Mouse (Mus musculus): ENCODE results near the gene Nlk. TPM values are rescaled to one million over a fixed set of nuclear protein-coding genes. Genes with fewer than 3 reads are reported as not detected.

Gene Nlk
- polyA plus RNA-seq, 1 experiment = 18.4 TPM

- no peaks in the 10 kb centered on the region for H3K27me3 ChIP-seq (replicated peaks)
- no peak overlapping the region for H3K4me3 ChIP-seq (replicated peaks)
- H3K36me3 ChIP-seq (replicated peaks; ENCODE audit: low read length) = peaks cover 67% of the 10 kb centered on the region
- peaks cover 39% of the 10 kb centered on the region for H3K4me1 ChIP-seq
- H3K9me3 ChIP-seq = no peaks in the 10 kb centered on the region
- no peak for TF ChIP-seq GATA1 (IDR thresholded peaks at IDR 0.05; ENCODE audit: borderline replicate concordance, low read length)
- TF ChIP-seq FLI1 (IDR thresholded peaks at IDR 0.05; ENCODE audit: low read length) = no peak
Observed at GRCm38 (mm10) chr11:78643746-78644145, 53.4 kb downstream of the Nlk start.

GRCm38 (mm10) chr11:78642151-78642550 lies 55.0 kb downstream of the Nlk start:
- Histone ChIP-seq H3K4me1 (peaks cover 40% of the 10 kb centered on the region), H3K27me3 (replicated peaks) (no peaks in the 10 kb centered on the region), H3K4me3 (replicated peaks) (no peak overlapping the region), H3K9me3 (no peaks in the 10 kb centered on the region; the same call in 1 of the 2 replicates), H3K36me3 (replicated peaks; ENCODE audit: low read length) (peaks cover 72% of the 10 kb centered on the region)
- TF ChIP-seq FLI1 (IDR thresholded peaks at IDR 0.05; ENCODE audit: low read length) (no peak), GATA1 (IDR thresholded peaks at IDR 0.05; ENCODE audit: borderline replicate concordance, low read length) (no peak)

DNA sequence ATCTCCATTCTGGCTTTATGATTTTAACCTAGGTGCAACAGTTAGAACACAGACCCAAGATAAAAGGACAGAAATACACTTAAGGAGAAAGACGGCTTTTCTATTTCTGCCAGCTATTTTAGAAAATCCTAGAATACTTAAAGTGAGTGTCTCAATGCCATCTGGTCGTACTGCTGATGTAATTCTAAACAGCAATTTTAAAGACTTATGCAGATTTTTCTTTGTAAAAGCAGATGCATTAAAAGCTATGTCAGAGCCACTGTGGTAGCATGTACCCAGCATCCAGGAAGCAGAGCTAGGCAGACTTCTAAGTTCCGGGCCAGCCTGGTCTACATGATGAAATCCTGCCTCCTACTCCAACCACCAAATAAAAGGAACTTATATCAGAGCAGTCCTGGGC lies 56.1 kb downstream of the Nlk start:
- TF ChIP-seq GATA1 (IDR thresholded peaks at IDR 0.05; ENCODE audit: borderline replicate concordance, low read length) (no peak), FLI1 (IDR thresholded peaks at IDR 0.05; ENCODE audit: low read length) (no peak)
- Histone ChIP-seq H3K4me1 (peaks cover 44% of the 10 kb centered on the region), H3K4me3 (replicated peaks) (no peak overlapping the region), H3K27me3 (replicated peaks) (no peaks in the 10 kb centered on the region), H3K9me3 (peaks cover 4% of the 10 kb centered on the region), H3K36me3 (replicated peaks; ENCODE audit: low read length) (peaks cover 77% of the 10 kb centered on the region)

GRCm38 (mm10) chr11:78632782-78633181 lies 64.4 kb downstream of the Nlk start:
- H3K27me3 ChIP-seq (replicated peaks) = no peaks in the 10 kb centered on the region
- H3K4me1 ChIP-seq = peaks cover 90% of the 10 kb centered on the region
- peaks cover 4% of the 10 kb centered on the region for H3K9me3 ChIP-seq
- H3K4me3 ChIP-seq (replicated peaks) = no peak overlapping the region
- peaks cover 82% of the 10 kb centered on the region for H3K36me3 ChIP-seq (replicated peaks; ENCODE audit: low read length)
- no peak for TF ChIP-seq FLI1 (IDR thresholded peaks at IDR 0.05; ENCODE audit: low read length)
- no peak for TF ChIP-seq GATA1 (IDR thresholded peaks at IDR 0.05; ENCODE audit: borderline replicate concordance, low read length)

DNA sequence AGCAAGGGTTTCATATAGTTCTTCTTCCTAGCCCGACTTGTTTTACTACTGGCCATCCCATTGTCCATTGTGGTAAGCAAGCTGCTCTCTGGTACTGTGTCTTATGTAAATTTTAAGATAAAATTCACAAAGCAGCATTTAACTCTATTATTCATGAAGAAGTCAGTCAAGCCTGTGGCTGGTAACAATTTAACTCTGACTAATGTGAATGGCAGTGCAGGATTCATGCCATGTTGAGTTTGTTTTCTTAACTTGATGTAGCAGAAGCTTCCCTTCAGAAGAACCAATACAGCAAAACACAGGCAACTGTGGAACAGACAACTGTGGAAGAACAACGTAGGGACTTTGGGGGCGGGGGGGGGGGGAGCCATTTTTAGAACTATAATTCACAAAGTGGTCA lies 68.3 kb downstream of the Nlk start:
- Histone ChIP-seq H3K4me3 (replicated peaks) (no peak overlapping the region), H3K9me3 (no peaks in the 10 kb centered on the region), H3K4me1 (peaks cover 95% of the 10 kb centered on the region), H3K27me3 (replicated peaks) (no peaks in the 10 kb centered on the region), H3K36me3 (replicated peaks; ENCODE audit: low read length) (peaks cover 90% of the 10 kb centered on the region)
- TF ChIP-seq FLI1 (IDR thresholded peaks at IDR 0.05; ENCODE audit: low read length) (no peak), GATA1 (IDR thresholded peaks at IDR 0.05; ENCODE audit: borderline replicate concordance, low read length) (no peak)

GRCm38 (mm10) chr11:78624377-78624776 lies 72.8 kb downstream of the Nlk start:
- H3K4me1 ChIP-seq = peaks cover 94% of the 10 kb centered on the region
- H3K9me3 ChIP-seq = no peaks in the 10 kb centered on the region
- no peak overlapping the region for H3K4me3 ChIP-seq (replicated peaks)
- H3K36me3 ChIP-seq (replicated peaks; ENCODE audit: low read length) = peaks cover 94% of the 10 kb centered on the region
- H3K27me3 ChIP-seq (replicated peaks) = no peaks in the 10 kb centered on the region
- no peak for TF ChIP-seq GATA1 (IDR thresholded peaks at IDR 0.05; ENCODE audit: borderline replicate concordance, low read length)
- no peak for TF ChIP-seq FLI1 (IDR thresholded peaks at IDR 0.05; ENCODE audit: low read length)

GRCm38 (mm10) chr11:78621926-78622325 lies 75.2 kb downstream of the Nlk start:
- TF ChIP-seq FLI1 (IDR thresholded peaks at IDR 0.05; ENCODE audit: low read length) = no peak
- no peak; the same call in 2 of the 3 replicates for TF ChIP-seq GATA1 (IDR thresholded peaks at IDR 0.05; ENCODE audit: borderline replicate concordance, low read length)

DNA sequence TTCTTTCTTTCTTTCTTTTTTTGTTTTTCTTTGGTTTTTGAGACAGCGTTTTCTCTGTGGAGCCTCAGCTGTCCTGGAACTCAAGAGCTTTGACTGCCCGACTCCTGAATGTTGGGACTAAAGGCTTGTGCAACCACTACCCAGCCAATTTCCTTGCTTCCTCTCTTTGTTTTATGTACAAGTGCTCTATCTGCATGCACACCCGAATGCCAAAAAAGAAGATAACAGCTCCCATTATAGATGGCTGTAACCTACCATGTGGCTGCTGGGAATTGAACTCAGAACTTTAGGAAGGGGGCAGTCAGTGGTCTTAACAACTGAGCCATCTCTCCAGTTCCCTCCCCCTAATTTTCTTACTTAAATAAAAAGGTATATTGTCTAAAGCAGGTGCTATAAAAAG lies 77.0 kb downstream of the Nlk start:
- no peaks in the 10 kb centered on the region for H3K9me3 ChIP-seq
- no peaks in the 10 kb centered on the region for H3K27me3 ChIP-seq (replicated peaks)
- no peak overlapping the region for H3K4me3 ChIP-seq (replicated peaks)
- H3K4me1 ChIP-seq = peaks cover 78% of the 10 kb centered on the region
- no peak for TF ChIP-seq GATA1 (IDR thresholded peaks at IDR 0.05; ENCODE audit: borderline replicate concordance, low read length)
- TF ChIP-seq FLI1 (IDR thresholded peaks at IDR 0.05; ENCODE audit: low read length) = no peak
- peaks cover 95% of the 10 kb centered on the region for H3K36me3 ChIP-seq (replicated peaks; ENCODE audit: low read length)

More at GRCm38 (mm10) chr11:78621926-78622325, 75.2 kb downstream of the Nlk start:
- Histone ChIP-seq H3K27me3 (replicated peaks) (no peaks in the 10 kb centered on the region), H3K4me1 (peaks cover 80% of the 10 kb centered on the region), H3K36me3 (replicated peaks; ENCODE audit: low read length) (peaks cover 95% of the 10 kb centered on the region), H3K9me3 (no peaks in the 10 kb centered on the region), H3K4me3 (replicated peaks) (peak overlapping the region; percentile 50)

- TF ChIP-seq GATA1 (IDR thresholded peaks at IDR 0.05; ENCODE audit: borderline replicate concordance, low read length) = no peak
- TF ChIP-seq FLI1 (IDR thresholded peaks at IDR 0.05; ENCODE audit: low read length) = no peak
- H3K36me3 ChIP-seq (replicated peaks; ENCODE audit: low read length) = peaks cover 99% of the 10 kb centered on the region
- H3K4me1 ChIP-seq = peaks cover 50% of the 10 kb centered on the region
- no peak overlapping the region for H3K4me3 ChIP-seq (replicated peaks)
- no peaks in the 10 kb centered on the region for H3K27me3 ChIP-seq (replicated peaks)
- no peaks in the 10 kb centered on the region for H3K9me3 ChIP-seq
Observed at GRCm38 (mm10) chr11:78611273-78611672, 85.9 kb downstream of the Nlk start.

GRCm38 (mm10) chr11:78609657-78610056 lies 87.5 kb downstream of the Nlk start:
- H3K4me1 ChIP-seq = peaks cover 55% of the 10 kb centered on the region
- H3K27me3 ChIP-seq (replicated peaks) = no peaks in the 10 kb centered on the region
- TF ChIP-seq FLI1 (IDR thresholded peaks at IDR 0.05; ENCODE audit: low read length) (no peak), GATA1 (IDR thresholded peaks at IDR 0.05; ENCODE audit: borderline replicate concordance, low read length) (no peak)
- peaks cover 99% of the 10 kb centered on the region for H3K36me3 ChIP-seq (replicated peaks; ENCODE audit: low read length)
- no peak overlapping the region for H3K4me3 ChIP-seq (replicated peaks)
- H3K9me3 ChIP-seq = no peaks in the 10 kb centered on the region

- H3K4me3 ChIP-seq (replicated peaks) = no peak overlapping the region
- no peaks in the 10 kb centered on the region for H3K9me3 ChIP-seq
- no peaks in the 10 kb centered on the region for H3K27me3 ChIP-seq (replicated peaks)
- H3K4me1 ChIP-seq = peaks cover 80% of the 10 kb centered on the region
- TF ChIP-seq FLI1 (IDR thresholded peaks at IDR 0.05; ENCODE audit: low read length) (no peak), GATA1 (IDR thresholded peaks at IDR 0.05; ENCODE audit: borderline replicate concordance, low read length) (no peak)
- H3K36me3 ChIP-seq (replicated peaks; ENCODE audit: low read length) = peaks cover 90% of the 10 kb centered on the region
Observed at GRCm38 (mm10) chr11:78604826-78605225, 92.3 kb downstream of the Nlk start.

Data from megakaryocyte, embryonic 14.5 days (primary cell).